8 mouse cellular contexts compared by ENCODE assay signal in genomic region chr8:46471926-46472485, GRCm38 (mm10). TPM values are rescaled to one million over a fixed set of nuclear protein-coding genes. Genes with fewer than 3 reads are reported as not detected.
A peak's percentile ranks its signal among the peaks of the same experiment; 100 is the strongest.
DNase-seq lines count a peak whose midpoint lies in the region; ATAC-seq and TF ChIP-seq lines count a peak whose summit lies in the region.

No protein-coding gene starts in this region.

- DNase-seq in kidney, adult 8-10 months, result no peak
- no peak for DNase-seq in layer of hippocampus, postnatal 25 days (ENCODE audit: extremely low spot score in 1 of 2, low spot score in 1 of 2)
- DNase-seq in gastrocnemius, postnatal 25 days, result no peak
- DNase-seq in gastrocnemius, postnatal 10 days, result no peak

- H3K36me3 ChIP-seq in kidney, embryonic 14.5 days (ENCODE audit: control insufficient read depth, insufficient read depth, low read length), result no peaks in the 10 kb centered on the region
- no peaks in the 10 kb centered on the region for H3K36me3 ChIP-seq in hindbrain, embryonic 12.5 days
- H3K36me3 ChIP-seq in midbrain, embryonic 13.5 days, result no peaks in the 10 kb centered on the region

- no peaks in the 10 kb centered on the region for H3K4me1 ChIP-seq in kidney, embryonic 14.5 days (ENCODE audit: control insufficient read depth, insufficient read depth, low read length)
- H3K4me1 ChIP-seq in bone marrow, adult 2 months (ENCODE audit: control insufficient read depth, insufficient read depth, low read length), result peaks cover 8% of the 10 kb centered on the region
- H3K4me1 ChIP-seq in hindbrain, embryonic 12.5 days, result peaks cover 5% of the 10 kb centered on the region
- H3K4me1 ChIP-seq in midbrain, embryonic 13.5 days (replicated peaks), result peaks cover 11% of the 10 kb centered on the region

- peak overlapping the region; percentile 84 for H3K4me3 ChIP-seq in kidney, embryonic 14.5 days (ENCODE audit: low read length)
- peak overlapping the region; percentile 88 for H3K4me3 ChIP-seq in bone marrow, adult 2 months (replicated peaks; ENCODE audit: control insufficient read depth, low read depth, low read length)
- peak overlapping the region; percentile 79 for H3K4me3 ChIP-seq in hindbrain, embryonic 12.5 days
- H3K4me3 ChIP-seq in midbrain, embryonic 13.5 days (replicated peaks), result peak overlapping the region; percentile 86

- no peaks in the 10 kb centered on the region for H3K27me3 ChIP-seq in kidney, embryonic 14.5 days (ENCODE audit: control insufficient read depth, insufficient read depth, low read length)
- H3K27me3 ChIP-seq in hindbrain, embryonic 12.5 days, result peaks cover 14% of the 10 kb centered on the region
- H3K27me3 ChIP-seq in midbrain, embryonic 13.5 days, result peaks cover 10% of the 10 kb centered on the region

- peak overlapping the region; percentile 92 for H3K4me2 ChIP-seq in kidney, embryonic 14.5 days (replicated peaks; ENCODE audit: low read depth, low read length)
- peak overlapping the region; percentile 96 for H3K4me2 ChIP-seq in hindbrain, embryonic 12.5 days (replicated peaks)
- peak overlapping the region; percentile 87 for H3K4me2 ChIP-seq in midbrain, embryonic 13.5 days (replicated peaks)

- no peak for ATAC-seq in kidney, embryonic 14.5 days (ENCODE audit: low FRiP score, low TSS enrichment)
- ATAC-seq in hindbrain, embryonic 12.5 days (ENCODE audit: low FRiP score), result no peak
- ATAC-seq in midbrain, embryonic 13.5 days, result no peak

- peak overlapping the region; percentile 84; the same call in 1 of the 2 replicates for H3K9ac ChIP-seq in kidney, embryonic 14.5 days (ENCODE audit: low read depth, low read length)
- H3K9ac ChIP-seq in hindbrain, embryonic 12.5 days, result peak overlapping the region; percentile 78; the same call in 1 of the 2 replicates
- H3K9ac ChIP-seq in midbrain, embryonic 13.5 days (replicated peaks), result peak overlapping the region; percentile 86

- 37% methylated on average over 9 of the region's 9 CpGs for WGBS in kidney, embryonic 14.5 days
- WGBS in bone marrow, adult 2 months, result 8% methylated on average over 9 of the region's 9 CpGs
- WGBS in hindbrain, embryonic 12.5 days, result 41% methylated on average over 9 of the region's 9 CpGs
- WGBS in midbrain, embryonic 13.5 days, result 40% methylated on average over 9 of the region's 9 CpGs

- TF ChIP-seq POLR2A in bone marrow, adult 2 months (IDR thresholded peaks at IDR 0.05; ENCODE audit: borderline replicate concordance, control insufficient read depth, low read depth, low read length), result no peak

- TF ChIP-seq CTCF in bone marrow, adult 2 months (IDR thresholded peaks at IDR 0.05; ENCODE audit: control insufficient read depth, insufficient read depth, low read length), result no peak

- no peaks in the 10 kb centered on the region for H3K9me3 ChIP-seq in kidney, embryonic 14.5 days (ENCODE audit: control insufficient read depth, low read length)
- H3K9me3 ChIP-seq in hindbrain, embryonic 12.5 days (replicated peaks), result no peaks in the 10 kb centered on the region
- H3K9me3 ChIP-seq in midbrain, embryonic 13.5 days, result no peaks in the 10 kb centered on the region

- no peak overlapping the region for H3K27ac ChIP-seq in kidney, embryonic 14.5 days (ENCODE audit: low read depth, low read length)
- no peak overlapping the region; the same call in 1 of the 2 replicates for H3K27ac ChIP-seq in bone marrow, adult 2 months (ENCODE audit: control insufficient read depth, insufficient read depth, low read depth, low read length, poor library complexity)
- no peak overlapping the region for H3K27ac ChIP-seq in hindbrain, embryonic 12.5 days
- H3K27ac ChIP-seq in midbrain, embryonic 13.5 days, result peak overlapping the region; percentile 83; the same call in 1 of the 2 replicates

RNA-seq across cellular contexts. Expression of gene Acsl1, which starts 1.2 kb away (rescaled TPM):
- 9.7 and 16.1 TPM in 2 replicates for polyA plus RNA-seq in kidney, embryonic 14.5 days (2014; fragmentation: Nextera tagmentation; extraction: Ambion mirVana)
- 39.8 and 45.2 TPM in 2 replicates for polyA plus RNA-seq in bone marrow, adult 2 months (2011; ENCODE audit: insufficient read depth, insufficient read length, low replicate concordance, missing spikeins)
- 12.4 and 14.1 TPM in 2 replicates for polyA plus RNA-seq in hindbrain, embryonic 12.5 days (2016; fragmentation: Nextera tagmentation; extraction: Ambion mirVana)
- polyA plus RNA-seq in midbrain, embryonic 13.5 days (2015; fragmentation: Nextera tagmentation; extraction: Ambion mirVana), result 10.9 and 11.2 TPM in 2 replicates
- total RNA-seq in layer of hippocampus, postnatal 25 days (2021), result 10 to 100 TPM; 45.7 to 48.2 TPM
- 100 to 1,000 TPM; 251 to 347 TPM for total RNA-seq in gastrocnemius, postnatal 25 days (2021)
- total RNA-seq in gastrocnemius, postnatal 10 days (2021), result 100 to 1,000 TPM; 230 to 244 TPM
